Mouse (Mus musculus) natural killer cell, adult 2 months (primary cell): Measurements from ENCODE around the gene Psmb7.

Source experiments
- DNase-seq, 2 experiments: peaks; one replicate each; pipeline ENCODE4 v3.0.0; 2022; ENCODE audit warnings: low spot score in 2 of 2

Psmb7 gene

GRCm38 (mm10) chr2:38591751-38592459 lies 52.0 kb downstream of the Psmb7 start:
- no peak for DNase-seq

DNA sequence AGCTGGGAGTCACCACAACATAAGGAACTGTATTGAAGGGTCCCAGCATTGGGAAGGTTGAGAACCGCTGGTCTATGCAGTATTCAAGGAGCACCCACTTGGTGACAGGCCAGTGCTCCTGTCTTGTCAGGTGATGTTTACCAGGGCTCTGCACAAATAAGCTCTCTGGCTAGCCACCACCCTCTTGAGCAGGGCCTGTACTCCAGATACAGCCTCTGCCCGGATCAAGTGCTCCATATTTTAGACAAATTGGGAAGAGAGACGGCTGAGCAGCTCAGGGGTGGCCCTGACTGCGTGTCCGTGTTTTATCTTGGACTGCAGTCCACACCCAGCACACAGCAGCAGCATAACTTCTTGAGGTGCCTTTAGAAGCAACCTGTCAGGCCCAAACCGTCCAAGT lies 57.2 kb downstream of the Psmb7 start:
- DNase-seq, result no peak

DNA sequence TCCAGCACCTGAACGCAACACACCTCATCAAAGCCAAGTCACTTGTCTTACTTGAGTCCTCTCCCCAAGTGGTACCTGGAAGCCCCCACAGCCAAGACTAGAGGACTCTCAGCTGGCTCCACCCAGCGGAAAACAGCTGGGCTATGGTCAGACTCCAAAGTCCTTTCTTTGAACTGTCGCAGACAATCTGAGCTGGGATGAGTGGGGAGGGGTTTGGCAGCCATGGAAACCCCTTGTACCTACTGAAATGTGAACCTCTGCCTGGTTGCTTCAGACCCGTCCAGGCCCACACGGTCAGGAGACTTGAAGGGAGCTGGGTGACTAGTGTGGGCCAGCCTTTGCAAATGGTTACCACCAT lies 58.5 kb downstream of the Psmb7 start:
- DNase-seq, result no peak

- DNase-seq, result no peak
These were observed 59.1 kb downstream of the Psmb7 start for GRCm38 (mm10) chr2:38584514-38585378.

DNA sequence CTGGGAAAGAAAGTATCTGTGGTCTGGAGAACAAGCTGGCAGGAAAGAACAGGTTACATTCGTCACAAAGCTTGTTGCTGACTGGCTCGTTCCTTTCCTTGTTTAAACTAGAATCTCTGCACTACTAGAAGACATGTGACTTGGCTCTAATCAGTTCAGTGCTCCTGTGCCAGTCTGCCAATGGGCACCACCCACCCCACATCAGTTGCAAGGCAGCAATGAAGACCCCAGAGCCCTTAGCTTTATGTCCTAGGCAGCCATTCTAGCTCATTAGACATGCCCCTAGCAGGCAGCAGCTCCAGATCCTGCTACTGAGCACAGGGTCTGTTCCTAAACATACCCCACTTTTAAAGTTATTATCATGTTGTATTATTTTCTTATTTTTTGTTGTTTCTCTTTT lies 59.9 kb downstream of the Psmb7 start:
- no peak for DNase-seq

GRCm38 (mm10) chr2:38579528-38579927 lies 64.4 kb downstream of the Psmb7 start:
- no peak for DNase-seq

DNA sequence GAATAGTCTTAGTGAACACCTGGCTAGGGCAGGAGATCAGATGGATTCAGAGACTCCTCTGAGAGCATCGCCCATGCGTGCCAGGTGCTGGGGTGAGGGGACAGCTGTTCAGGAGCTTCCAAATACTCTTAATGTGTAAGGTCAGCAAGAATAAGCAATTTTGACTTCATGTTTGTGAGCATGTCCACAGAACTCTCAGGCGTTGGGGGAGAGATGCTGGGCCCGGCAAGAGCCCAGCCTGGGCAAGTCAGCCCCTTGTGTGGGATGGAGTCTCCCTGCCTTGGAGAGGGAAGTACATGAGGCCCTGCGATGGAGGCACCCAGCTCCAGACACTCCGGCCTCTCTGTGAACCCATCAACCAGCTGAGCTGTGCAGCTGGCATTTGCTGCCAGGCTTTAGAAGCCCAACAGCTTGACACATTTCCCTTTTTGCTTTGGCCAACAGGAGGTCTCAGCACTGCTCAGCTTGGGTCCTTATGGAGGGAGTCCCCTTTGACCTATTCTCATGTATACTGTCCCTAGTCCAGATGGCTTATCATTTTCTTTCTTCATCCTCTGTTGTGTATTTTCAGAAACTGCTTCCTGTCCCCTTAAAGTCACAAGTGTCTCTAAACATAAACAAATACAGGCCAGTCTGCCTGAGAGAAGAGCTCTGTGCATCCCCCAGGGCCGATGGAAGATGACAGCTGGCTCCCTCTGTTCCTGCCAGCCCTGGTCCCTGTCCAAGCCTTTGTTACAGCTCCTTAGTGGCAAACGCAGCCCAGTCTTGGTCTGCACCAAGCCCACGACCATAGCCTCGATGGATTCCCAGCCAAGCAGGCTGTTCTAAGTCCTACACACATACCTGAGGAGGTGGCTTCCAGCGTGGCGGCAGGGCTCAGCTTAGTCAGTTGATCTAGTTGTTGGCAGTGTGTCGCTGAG lies 65.0 kb downstream of the Psmb7 start:
- DNase-seq, result no peak

DNA sequence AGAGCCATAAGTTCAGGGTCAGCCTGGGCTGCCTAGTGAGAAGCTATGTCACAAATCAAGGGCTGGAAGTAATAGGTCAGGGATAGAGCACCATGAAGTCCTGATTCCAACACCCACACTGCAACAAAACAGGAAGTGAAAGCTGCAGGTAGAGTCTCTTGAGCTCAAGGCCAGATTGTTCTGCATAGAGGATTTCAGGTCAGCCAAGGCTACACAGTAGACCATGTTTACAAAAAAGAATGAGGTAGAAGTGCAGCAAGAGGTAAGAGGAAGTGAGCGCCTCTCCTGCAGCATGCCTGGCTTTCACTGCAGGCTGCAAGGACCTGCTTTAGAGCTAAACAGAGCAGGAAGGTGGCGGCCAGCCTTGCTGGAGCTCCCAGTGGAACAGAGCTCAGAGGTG lies 69.2 kb downstream of the Psmb7 start:
- peak in 1 of 2 experiments; percentile 23 for DNase-seq

DNA sequence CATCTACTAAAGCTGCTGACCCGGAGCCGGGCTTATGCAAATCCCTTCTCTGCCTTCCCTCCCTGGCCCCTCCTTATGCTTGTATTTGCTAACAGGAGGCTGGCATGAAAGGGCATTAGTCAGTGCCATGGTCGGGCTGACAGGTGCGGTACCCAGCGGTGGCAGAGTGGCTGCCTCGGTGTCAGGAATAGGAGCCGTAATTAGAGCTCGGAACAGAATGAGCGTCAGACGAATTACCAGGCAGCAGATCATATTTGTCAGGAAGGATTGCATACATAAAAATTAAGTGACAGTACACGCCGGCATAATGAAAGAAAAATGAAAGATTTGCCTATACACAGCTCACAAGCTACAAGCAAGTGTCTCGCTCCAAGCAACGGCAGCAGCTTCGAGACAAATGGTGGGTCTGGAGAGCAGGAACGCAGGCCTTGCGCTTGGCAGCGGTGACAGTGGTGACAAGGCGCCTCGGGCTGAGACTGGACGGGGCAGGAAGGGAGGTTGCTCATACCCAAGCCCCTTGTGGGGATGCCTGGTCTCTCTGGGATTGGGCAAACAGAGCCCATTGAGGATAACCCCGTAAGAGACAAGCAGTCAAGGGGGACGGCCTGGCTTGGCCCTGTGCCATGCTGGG lies 71.8 kb downstream of the Psmb7 start:
- no peak for DNase-seq

- DNase-seq, result no peak
These were observed 81.3 kb downstream of the Psmb7 start for GRCm38 (mm10) chr2:38562596-38562995.

DNA sequence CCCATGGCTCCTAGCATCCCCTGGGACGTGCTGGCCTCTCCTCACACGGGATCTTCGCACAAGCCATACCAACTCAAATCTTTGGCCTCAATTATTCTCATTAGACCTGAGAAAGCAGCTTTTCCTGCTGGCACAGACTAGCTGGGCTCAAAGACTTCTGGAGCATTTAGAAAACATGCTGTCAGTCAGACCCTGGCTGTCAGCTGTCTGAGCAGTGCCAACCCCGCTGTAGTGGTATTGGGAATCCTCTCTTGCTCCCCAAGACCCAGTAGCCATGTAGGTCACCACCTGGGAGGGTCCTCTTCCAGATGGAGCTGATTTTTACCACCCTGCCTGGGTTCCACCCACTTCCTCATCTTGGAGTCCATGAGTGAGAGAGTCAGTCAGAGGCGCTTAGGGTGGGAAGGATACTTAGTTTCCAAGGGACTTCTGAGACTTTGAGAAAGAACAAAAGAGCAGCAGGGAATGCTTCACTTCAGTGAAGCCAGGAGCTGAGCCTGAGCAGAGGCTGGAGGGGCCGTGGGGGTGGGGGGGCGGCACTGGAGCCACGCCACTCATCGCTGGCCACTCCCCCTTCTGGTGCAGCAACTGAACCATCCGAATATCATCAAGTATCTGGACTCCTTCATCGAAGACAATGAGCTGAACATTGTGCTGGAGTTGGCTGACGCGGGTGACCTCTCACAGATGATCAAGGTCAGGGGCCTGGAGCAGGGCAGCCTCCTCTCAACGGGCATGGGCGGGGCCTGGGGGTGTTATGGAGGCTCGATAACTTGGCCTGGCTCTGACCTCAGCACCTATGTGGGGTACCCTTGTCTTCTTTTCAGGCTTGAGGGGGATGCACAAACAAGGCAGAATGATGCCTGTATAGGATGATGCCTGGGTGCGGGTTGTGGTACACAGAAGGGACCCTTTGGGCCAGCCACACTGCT lies 83.3 kb downstream of the Psmb7 start:
- DNase-seq, result no peak

DNA sequence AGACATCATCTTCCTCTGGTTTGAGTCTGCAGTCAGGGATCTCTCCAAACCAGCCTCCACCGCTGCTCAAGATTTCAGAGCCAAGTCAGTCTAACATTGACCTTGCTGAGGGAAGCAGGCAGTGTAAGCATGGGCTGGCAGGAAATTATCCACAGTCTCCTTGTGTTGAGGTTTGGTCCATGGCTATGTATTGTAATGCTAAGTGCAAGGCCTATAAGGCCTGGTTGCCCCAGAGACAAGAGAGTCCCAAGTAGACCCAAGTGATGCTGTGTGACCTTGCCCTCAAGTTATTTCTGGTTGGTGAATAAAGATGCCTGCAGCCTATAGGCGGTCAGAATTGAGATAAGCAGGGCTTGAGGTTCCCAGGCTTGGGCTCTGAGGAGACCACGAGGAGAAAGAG lies 87.2 kb downstream of the Psmb7 start:
- no peak for DNase-seq

DNA sequence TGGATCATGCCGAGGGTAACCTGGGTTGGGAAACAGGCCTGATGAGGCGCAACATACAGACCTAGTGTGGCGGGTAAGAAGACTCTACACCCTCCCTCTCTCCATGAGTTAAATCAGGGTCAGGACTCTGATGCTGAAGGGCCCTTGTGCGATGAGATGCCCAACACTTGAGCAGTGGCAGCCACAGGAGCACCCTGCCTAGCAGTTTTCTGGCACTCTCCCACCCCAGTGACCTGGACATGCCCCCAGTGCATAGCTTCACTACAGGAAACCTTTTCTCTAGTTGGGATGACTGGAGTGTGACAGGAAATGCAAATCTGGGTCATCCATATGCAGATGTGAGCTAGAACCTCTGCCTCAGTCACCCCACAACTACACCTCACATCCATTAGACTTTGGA lies 88.2 kb downstream of the Psmb7 start:
- DNase-seq, result no peak

DNA sequence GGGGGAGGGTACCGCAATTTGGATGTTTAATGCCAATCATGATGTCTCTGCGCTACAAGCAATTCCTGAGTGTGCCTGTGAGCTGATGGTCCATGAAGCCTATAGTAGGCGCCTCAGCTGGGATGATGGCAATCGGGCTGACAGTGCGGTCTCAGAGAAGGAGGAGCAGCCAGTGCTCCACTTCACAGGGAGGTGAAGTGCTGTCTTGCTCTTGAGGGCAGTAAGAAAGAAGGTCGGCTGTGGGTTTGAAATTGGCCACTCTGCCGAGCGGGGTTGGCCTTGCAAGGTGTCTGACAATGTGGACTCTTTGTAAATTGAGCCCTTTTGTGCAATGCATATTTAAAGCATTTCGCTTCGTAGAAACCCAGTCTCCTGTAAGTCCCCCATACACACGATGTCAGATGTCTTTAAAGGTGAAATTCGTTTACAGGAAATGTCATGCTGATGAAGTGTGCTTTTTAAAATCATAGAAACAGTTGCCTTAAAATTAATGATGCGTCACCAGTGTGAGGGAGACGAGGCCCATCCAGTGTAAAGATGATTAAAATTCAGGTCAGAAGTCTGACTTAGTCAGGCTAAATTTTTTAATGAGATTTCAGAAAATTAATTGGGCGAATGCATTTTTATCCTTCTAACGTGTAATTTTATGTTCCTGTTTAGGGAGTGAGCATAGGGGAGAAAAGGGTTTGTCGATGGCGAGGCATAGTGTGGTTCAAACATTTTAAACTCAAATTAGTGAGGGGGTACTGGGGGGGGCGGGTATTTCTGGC lies 89.5 kb downstream of the Psmb7 start:
- no peak for DNase-seq

DNA sequence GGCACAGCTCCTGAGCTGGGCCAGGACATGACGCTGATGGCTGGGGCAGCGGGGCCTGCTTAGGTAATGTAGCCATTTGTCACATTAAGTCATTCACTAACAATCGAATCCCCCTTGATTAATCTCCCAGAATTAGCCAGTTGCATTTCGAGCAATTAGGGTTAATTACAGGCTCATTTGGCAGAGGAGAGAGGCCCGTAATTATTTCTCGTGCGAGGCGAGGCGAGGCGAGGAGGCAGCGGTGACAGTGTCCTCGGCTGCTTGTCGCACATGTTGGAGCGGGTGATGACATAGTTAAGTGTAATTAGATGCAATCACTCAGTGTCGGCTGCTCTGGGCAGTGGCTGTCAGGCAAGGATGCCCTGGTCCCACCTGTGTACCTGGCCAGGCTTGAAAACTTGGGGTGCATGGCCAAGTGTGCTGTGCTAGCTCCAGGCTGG lies 91.9 kb downstream of the Psmb7 start:
- no peak for DNase-seq

- no peak for DNase-seq
These were observed 95.9 kb downstream of the Psmb7 start for GRCm38 (mm10) chr2:38547793-38548517.

DNA sequence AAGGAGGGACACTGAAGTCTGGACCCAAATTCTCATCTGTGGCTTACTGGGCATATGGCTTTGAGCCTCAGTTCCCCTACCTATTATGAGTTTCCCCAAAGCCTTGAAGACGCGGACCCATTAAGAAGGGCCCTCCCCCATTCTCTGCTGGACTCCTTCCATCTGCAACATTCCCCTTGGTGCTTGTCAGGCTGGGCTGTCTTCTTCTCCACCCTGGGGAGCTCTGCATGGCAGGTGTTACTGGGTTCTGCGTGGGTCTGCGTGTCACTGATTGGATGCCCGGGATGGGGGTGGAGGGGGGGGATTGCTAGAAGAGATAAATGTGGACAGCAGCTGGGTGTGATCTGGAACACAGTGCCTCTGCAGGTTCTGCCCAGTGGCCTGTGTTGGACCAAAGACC lies 97.1 kb downstream of the Psmb7 start:
- DNase-seq, result no peak

DNA sequence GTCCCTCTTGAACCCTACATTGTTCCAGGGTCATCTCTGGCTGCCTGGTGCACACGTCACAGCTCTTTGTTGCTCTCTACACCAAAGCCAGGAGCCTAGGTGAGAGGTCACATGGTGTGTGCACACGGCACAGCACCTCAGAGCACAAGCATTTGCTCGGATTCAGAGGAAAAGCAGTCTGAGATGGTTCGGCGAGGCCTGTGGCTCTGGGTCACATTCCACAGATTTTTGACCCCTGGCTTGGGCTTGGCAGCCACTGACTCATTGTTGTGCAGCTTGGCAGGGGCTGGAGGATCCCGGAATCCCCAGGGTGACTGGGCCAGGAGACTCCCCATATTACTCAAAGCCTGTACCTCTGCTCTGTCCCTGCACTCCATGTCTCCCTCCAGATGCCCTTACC lies 97.7 kb downstream of the Psmb7 start:
- DNase-seq, result no peak

GRCm38 (mm10) chr2:38545706-38546105 lies 98.2 kb downstream of the Psmb7 start:
- DNase-seq, result no peak
